Mouse (Mus musculus) limb, embryonic 15.5 days (tissue): Measurements from ENCODE around the gene Apol10b. TPM values are rescaled to one million over a fixed set of nuclear protein-coding genes. Genes with fewer than 3 reads are reported as not detected.
"Not testable (repeated sequence)": the region's sequence is repeated elsewhere in the genome, so short reads cannot be mapped to it uniquely, and the experiment has no call there.

Experiments
- ATAC-seq: fragments of 200-750 bp; cut with Nextera tagmentation; 2 replicates; pipeline ENCODE4 v1.8.0; 2017; ENCODE audit warnings: low read depth, moderate TSS enrichment; ENCODE audit not compliant: insufficient number of reproducible peaks, low FRiP score, low TSS enrichment
- H3K27ac ChIP-seq: fragments of 300-500 bp; sonication (generic); 2 replicates; pipeline ENCODE4 v1.5.1; 2015; ENCODE audit warnings: moderate library complexity, mild to moderate bottlenecking, inconsistent platforms
- H3K27me3 ChIP-seq: fragments of 300-500 bp; sonication (generic); 2 replicates; pipeline ENCODE4 v1.6.1; 2015; ENCODE audit warnings: inconsistent platforms
- H3K36me3 ChIP-seq: fragments of 300-500 bp; sonication (generic); 2 replicates; pipeline ENCODE4 v1.6.1; 2015; ENCODE audit warnings: inconsistent platforms
- H3K4me1 ChIP-seq: fragments of 300-500 bp; sonication (generic); 2 replicates; pipeline ENCODE4 v1.6.1; 2015; ENCODE audit warnings: inconsistent platforms
- H3K4me2 ChIP-seq: fragments of 300-500 bp; sonication (generic); 2 replicates; pipeline ENCODE4 v1.6.1; 2015; ENCODE audit warnings: mild to moderate bottlenecking, inconsistent platforms
- H3K4me3 ChIP-seq: fragments of 300-500 bp; sonication (generic); 2 replicates; pipeline ENCODE4 v1.5.1; 2015; ENCODE audit warnings: mild to moderate bottlenecking, inconsistent platforms
- H3K9ac ChIP-seq: fragments of 300-500 bp; sonication (generic); 2 replicates; pipeline ENCODE4 v1.6.1; 2015; ENCODE audit warnings: inconsistent platforms
- H3K9me3 ChIP-seq: fragments of 300-500 bp; sonication (generic); 2 replicates; pipeline ENCODE4 v1.6.1; 2016; ENCODE audit warnings: inconsistent platforms
- WGBS: fragments of 180-500 bp; shearing (Covaris S2); methylation state at CpG from one replicate; pipeline ENCODE4 v1.1.7; 2015; 5-methylcytosine and 5-hydroxymethylcytosine counted together
- polyA plus RNA-seq: library from polyadenylated mRNA; unstranded; fragments of >200 nt; fragmentation: Nextera tagmentation; extraction: Ambion mirVana; gene quantifications from 2 replicates; pipeline ENCODE4 v1.2.1, GENCODE M21; 2015

The Apol10b gene
- polyA plus RNA-seq, 1 experiment from 2014 or later = 0.12 TPM

DNA sequence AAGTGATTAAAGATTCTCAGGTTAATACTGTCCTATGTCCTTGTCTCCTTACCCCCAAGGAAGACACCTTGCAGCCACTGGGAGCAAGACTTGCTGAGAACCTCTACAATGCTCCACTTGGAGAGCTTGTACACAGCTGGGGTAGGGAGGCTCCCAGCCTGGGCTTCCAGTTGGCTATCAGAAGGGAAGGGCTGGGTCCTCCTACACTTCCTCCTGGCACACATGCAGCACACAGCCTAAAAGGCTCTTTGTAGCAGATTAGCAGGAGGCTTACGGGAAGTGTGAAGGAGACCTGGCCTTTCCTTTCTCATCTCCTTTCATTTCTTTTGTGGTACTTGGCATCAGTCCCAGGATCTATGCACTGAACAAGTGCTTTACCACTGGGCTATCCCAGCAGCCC, 14.2 kb downstream of the Apol10b start:
- no peak overlapping the region for H3K27ac ChIP-seq
- H3K4me2 ChIP-seq = no peak overlapping the region
- 31% methylated on average over 1 of the region's 1 CpGs for WGBS
- no peak for ATAC-seq
- no peaks in the 10 kb centered on the region for H3K36me3 ChIP-seq
- no peak overlapping the region for H3K9ac ChIP-seq
- no peaks in the 10 kb centered on the region for H3K9me3 ChIP-seq
- no peaks in the 10 kb centered on the region for H3K27me3 ChIP-seq
- H3K4me3 ChIP-seq = no peak overlapping the region
- H3K4me1 ChIP-seq = no peaks in the 10 kb centered on the region

DNA sequence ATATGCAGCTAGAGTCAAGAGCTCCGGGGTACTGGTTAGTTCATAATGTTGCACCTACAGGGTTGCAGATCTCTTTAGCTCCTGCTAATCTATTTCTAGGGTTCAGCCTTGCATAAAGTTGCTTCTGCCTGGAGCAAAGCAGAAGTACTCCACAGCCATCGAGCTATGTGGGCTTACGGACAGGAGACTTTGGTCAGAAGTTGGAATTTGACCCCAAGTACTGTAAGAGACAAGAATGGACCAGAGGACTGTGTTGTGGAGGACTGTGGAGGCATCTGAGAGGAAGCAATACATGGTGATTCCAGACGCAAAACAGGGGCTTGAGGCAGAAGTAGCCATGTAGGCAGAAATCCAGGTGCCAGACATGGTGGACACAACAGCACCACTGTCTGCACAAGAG, 16.6 kb downstream of the Apol10b start:
- 86% methylated on average over 4 of the region's 4 CpGs for WGBS
- Histone ChIP-seq H3K9me3 (no peaks in the 10 kb centered on the region), H3K9ac (no peak overlapping the region), H3K27me3 (no peaks in the 10 kb centered on the region), H3K4me3 (no peak overlapping the region), H3K4me1 (no peaks in the 10 kb centered on the region), H3K27ac (no peak overlapping the region), H3K36me3 (no peaks in the 10 kb centered on the region), H3K4me2 (no peak overlapping the region)
- no peak for ATAC-seq

DNA sequence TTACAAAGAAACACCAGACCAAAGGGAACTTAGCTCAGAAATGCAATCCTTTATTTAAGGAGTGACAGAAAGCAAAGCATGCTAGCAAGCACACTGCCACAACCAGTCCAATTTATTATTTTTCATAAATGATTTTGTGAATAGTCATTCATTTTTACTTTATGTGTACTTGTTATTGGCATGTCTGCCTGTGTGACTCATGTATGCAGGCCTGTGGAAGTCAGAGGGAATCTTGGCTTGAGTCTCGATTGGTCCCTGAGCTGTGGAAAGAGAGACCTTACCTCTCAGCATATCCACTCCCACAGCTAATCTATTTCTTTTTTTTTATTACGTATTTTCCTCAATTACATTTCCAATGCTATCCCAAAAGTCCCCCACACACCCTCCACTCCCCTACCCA, 17.1 kb downstream of the Apol10b start:
- no peak overlapping the region for H3K4me3 ChIP-seq
- H3K4me1 ChIP-seq = no peaks in the 10 kb centered on the region
- H3K9ac ChIP-seq = no peak overlapping the region
- H3K27me3 ChIP-seq = no peaks in the 10 kb centered on the region
- H3K36me3 ChIP-seq = no peaks in the 10 kb centered on the region
- 93% methylated on average over 2 of the region's 2 CpGs for WGBS
- no peak overlapping the region for H3K27ac ChIP-seq
- H3K9me3 ChIP-seq = no peaks in the 10 kb centered on the region
- ATAC-seq = no peak
- H3K4me2 ChIP-seq = no peak overlapping the region

DNA sequence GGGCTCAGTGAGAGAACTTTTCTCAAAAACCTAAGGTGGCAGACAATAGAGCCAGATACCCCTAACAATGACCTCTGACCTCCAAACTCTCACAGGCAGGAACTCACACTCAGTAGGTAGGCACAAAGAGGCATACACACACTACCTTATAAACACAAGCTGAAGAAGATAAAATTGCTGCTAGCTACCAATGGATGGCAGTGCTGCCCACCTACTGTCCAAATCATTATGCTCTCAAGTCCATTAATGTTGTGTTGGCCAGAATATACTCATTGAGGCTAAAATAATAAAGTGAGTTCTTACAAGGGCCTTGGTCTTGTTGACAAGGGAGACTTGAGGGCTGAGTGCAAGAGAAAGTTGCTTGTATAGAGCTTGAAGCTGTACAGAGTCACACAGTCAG, 32.7 kb downstream of the Apol10b start:
- no peak overlapping the region for H3K4me2 ChIP-seq
- no peak for ATAC-seq
- H3K27me3 ChIP-seq = no peaks in the 10 kb centered on the region
- no peak overlapping the region for H3K4me3 ChIP-seq
- H3K9ac ChIP-seq = no peak overlapping the region
- H3K4me1 ChIP-seq = no peaks in the 10 kb centered on the region
- no peaks in the 10 kb centered on the region for H3K9me3 ChIP-seq
- H3K27ac ChIP-seq = no peak overlapping the region
- no peaks in the 10 kb centered on the region for H3K36me3 ChIP-seq

DNA sequence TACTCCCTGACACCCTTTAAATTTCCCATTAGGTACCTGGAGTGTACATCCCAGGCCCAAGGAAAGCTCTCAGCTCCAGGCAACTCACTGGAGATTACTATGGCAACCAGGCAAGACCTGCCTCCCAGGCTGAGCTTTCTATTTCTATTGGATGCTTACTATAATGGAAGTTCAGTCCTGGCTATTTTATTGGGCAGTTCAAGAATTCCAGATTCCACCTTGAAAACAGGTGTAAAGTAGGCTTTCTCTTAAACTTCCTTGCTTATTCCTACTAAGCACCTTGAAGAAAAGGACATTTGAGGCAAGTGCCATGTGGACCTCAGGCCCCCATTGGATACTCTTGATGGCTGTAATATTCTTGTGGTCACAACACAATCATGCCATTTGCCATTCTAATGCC, 34.1 kb downstream of the Apol10b start, which contains the start of gene 1700025B11Rik:
Gene 1700025B11Rik, minus strand, starts transcription at position 101 of the 400 bp plus-strand sequence.
- H3K36me3 ChIP-seq = no peaks in the 10 kb centered on the region

DNA sequence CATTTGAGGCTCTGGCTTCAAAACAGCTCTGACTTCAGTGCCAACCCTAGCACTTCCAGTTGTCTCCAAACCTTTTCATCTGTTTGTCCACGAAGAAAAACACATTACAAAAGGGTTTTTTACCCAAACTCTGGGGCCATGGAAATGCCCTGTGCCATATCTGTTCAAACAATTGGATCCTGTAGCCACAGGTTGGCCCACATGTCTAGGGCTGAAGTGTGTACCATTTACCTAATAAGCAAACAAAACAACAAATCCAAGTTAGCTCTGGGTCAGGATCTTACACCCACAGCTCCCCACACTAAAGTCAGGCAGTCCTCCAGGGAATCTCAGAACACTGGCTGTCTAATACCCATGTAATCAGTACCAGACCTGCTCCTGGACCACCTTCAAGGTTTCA, 56.7 kb downstream of the Apol10b start:
- H3K4me2 ChIP-seq, H3K4me3 ChIP-seq, H3K4me1 ChIP-seq, ATAC-seq, H3K27ac ChIP-seq, H3K36me3 ChIP-seq, H3K9ac ChIP-seq, H3K9me3 ChIP-seq, H3K27me3 ChIP-seq: not testable (repeated sequence)
- WGBS = 36% methylated on average over 1 of the region's 1 CpGs

More for the DNA sequence above, 34.1 kb downstream of the Apol10b start, which contains the start of gene 1700025B11Rik:
- Histone ChIP-seq H3K9ac (no peak within 1 kb of the TSS), H3K9me3 (no peaks in the 10 kb centered on the region), H3K27me3 (no peaks in the 10 kb centered on the region), H3K4me1 (no peaks in the 10 kb centered on the region), H3K4me2 (no peak within 1 kb of the TSS), H3K27ac (no peak within 1 kb of the TSS), H3K4me3 (no peak within 1 kb of the TSS)
- ATAC-seq = no peak

Other genes starting within 250 kb of the Apol10b start
- gene Apol7a, start 197.0 kb downstream of the Apol10b start, polyA plus RNA-seq = 0.51 and 0.65 TPM in 2 replicates
- 0.14 TPM in 1 of 2 replicates, not detected in the other for gene Apol9a, start 185.0 kb downstream of the Apol10b start, polyA plus RNA-seq
- 0.09 TPM in 1 of 2 replicates, not detected in the other for gene Apol7b, start 148.6 kb downstream of the Apol10b start, polyA plus RNA-seq
- gene Apol10a, start 119.1 kb downstream of the Apol10b start, polyA plus RNA-seq = not detected in 2 replicates
- not detected in 2 replicates for gene Apol11a, start 87.9 kb downstream of the Apol10b start, polyA plus RNA-seq
- gene Apol7c, start 62.8 kb downstream of the Apol10b start, polyA plus RNA-seq = not detected in 2 replicates
- not detected in 2 replicates for gene 1700025B11Rik, start 34.2 kb downstream of the Apol10b start, polyA plus RNA-seq
- gene Gm36245, start 3.1 kb upstream of the Apol10b start, polyA plus RNA-seq = not detected in 2 replicates
- 0.19 TPM in 1 of 2 replicates, not detected in the other for gene Apol11b, start 47.2 kb upstream of the Apol10b start, polyA plus RNA-seq
- gene Apol7e, start 102.7 kb upstream of the Apol10b start, polyA plus RNA-seq = 0.09 and 0.13 TPM in 2 replicates
- 0.12 and 0.22 TPM in 2 replicates for gene Apol9b, start 132.9 kb upstream of the Apol10b start, polyA plus RNA-seq
- 0.14 and 0.15 TPM in 2 replicates for gene Apol8, start 160.9 kb upstream of the Apol10b start, polyA plus RNA-seq
- 39.9 and 44.1 TPM in 2 replicates for gene Myh9, start 246.1 kb upstream of the Apol10b start, polyA plus RNA-seq